Mouse (Mus musculus) bone marrow macrophage, adult 2 months (primary cell): ENCODE data around the gene Ahrr. TPM values are rescaled to one million over a fixed set of nuclear protein-coding genes. Genes with fewer than 3 reads are reported as not detected.

ENCODE experiments used
- H3K27ac ChIP-seq: 2 replicates; pipeline ENCODE4 v1.5.1; 2012; ENCODE audit warnings: low read depth, low read length; ENCODE audit not compliant: insufficient read depth
- H3K4me1 ChIP-seq: 2 replicates; pipeline ENCODE4 v1.6.1; 2012; ENCODE audit warnings: low read length; ENCODE audit not compliant: control insufficient read depth, insufficient read depth
- H3K4me3 ChIP-seq: 2 replicates; pipeline ENCODE4 v1.5.1; 2012; ENCODE audit warnings: mild to moderate bottlenecking, low read length, moderate library complexity; ENCODE audit not compliant: insufficient read depth
- CTCF ChIP-seq: IDR thresholded peaks from 2 replicates; pipeline ENCODE4 v1.5.1; 2012; ENCODE audit warnings: low read depth, mild to moderate bottlenecking, low read length, moderate library complexity
- POLR2A ChIP-seq: IDR thresholded peaks from 2 replicates; pipeline ENCODE4 v1.6.1; 2012; ENCODE audit warnings: mild to moderate bottlenecking, low read depth, low read length, borderline replicate concordance
- polyA plus RNA-seq: library from polyadenylated mRNA; stranded (reverse); fragments of >200 nt; gene quantifications from 2 replicates; pipeline ENCODE4 v1.2.4, GENCODE M21; 2012; ENCODE audit not compliant: missing spikeins, insufficient read depth, insufficient read length

The Ahrr gene
- polyA plus RNA-seq, result 44.4 and 47.8 TPM in 2 replicates

DNA sequence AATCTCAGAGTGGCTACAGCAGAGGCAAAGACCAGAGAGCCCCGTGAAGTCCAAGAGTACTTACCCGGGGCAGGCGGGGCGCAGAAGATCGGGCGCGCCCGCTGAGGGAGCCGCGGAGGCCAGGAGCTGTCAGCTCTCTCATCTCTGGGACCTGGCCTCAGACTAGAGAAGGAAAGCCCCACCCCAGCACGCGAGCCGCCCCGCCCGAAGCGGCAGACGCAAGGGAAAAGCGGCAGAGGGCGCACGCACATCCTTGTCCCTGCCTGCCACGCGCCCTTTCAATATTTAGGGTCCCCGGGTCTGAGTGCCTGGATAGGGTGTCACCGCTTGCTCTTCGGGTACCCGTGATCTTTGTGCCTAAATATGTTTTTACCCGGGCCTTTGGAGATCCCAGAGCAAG is at the start of gene Ahrr:
Gene Ahrr, minus strand, starts transcription at position 165 of the 400 bp plus-strand sequence.
- Histone ChIP-seq H3K27ac (no peak within 1 kb of the TSS), H3K4me3 (0 out of 2 replicates have a peak within 1 kb of the TSS, but pooled peaks have one; percentile 4), H3K4me1 (peaks cover 4% of the 10 kb centered on the region)
- TF ChIP-seq POLR2A, result no peak
- no peak for TF ChIP-seq CTCF

- Histone ChIP-seq H3K4me1 (no peaks in the 10 kb centered on the region), H3K4me3 (no peak overlapping the region), H3K27ac (no peak overlapping the region)
- TF ChIP-seq CTCF, result no peak
These were observed 48.9 kb upstream of the Ahrr start for GRCm38 (mm10) chr13:74341036-74341435.

DNA sequence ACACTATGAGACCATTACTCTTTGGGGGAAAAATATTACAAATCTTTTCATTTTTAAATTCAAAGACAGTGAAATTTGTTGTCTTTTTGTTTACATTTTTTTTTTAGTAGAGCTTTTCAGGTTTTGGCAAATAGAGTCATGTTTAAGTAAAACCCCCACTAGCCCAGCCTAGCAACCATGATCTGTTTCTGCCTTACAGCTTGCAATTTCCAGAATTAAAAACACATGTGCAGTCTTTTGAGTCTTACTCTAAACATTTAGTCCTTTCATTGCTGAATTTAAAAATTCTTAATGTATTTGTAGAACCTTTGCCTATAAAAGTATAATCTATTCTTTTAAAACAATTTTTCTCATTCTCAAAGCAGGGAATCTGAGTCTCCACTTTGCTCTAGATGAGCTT is 37.2 kb upstream of the Ahrr start:
- Histone ChIP-seq H3K27ac (no peak overlapping the region), H3K4me1 (no peaks in the 10 kb centered on the region), H3K4me3 (no peak overlapping the region)
- no peak for TF ChIP-seq POLR2A
- no peak for TF ChIP-seq CTCF

DNA sequence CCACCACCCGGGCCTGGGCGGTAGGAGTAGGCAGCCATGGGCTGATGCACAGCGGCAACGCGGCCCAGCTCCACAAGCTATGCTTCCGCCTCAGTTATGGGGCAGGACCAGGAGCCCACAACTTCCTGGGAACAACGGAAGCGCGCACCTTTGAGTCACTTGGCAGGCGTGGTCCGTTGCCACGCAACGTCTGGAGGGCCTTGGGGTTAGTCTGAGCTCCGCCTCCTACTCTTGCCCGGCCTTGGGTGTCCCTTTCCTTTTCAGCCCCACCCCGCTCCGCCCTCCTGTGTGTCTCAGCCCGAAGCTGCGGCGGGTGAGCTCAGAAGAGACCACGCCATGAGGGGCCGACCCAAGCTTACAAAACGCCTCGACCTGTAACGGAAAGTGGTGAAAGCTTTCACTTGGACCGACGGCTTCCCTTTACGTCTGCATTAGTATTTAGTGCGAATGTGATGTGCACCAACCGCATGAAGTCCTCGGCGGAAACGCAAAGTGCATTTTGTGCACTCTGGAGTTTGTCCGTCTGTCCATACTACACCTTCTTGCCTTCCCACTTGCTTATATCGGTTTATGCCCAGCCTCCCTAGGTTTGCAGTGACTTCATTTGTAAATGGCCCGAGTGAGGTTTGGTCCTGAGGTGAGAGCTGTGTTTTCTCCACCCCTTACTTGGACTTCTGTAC is 25.2 kb upstream of the Ahrr start, which contains the start of gene Pdcd6:
Gene Pdcd6, minus strand, starts transcription at position 411 of the 680 bp plus-strand sequence.
- peaks cover 3% of the 10 kb centered on the region for H3K4me1 ChIP-seq
- no peak for TF ChIP-seq POLR2A
- TF ChIP-seq CTCF, result no peak
- H3K27ac ChIP-seq, result peak within 1 kb of the TSS; percentile 3

DNA sequence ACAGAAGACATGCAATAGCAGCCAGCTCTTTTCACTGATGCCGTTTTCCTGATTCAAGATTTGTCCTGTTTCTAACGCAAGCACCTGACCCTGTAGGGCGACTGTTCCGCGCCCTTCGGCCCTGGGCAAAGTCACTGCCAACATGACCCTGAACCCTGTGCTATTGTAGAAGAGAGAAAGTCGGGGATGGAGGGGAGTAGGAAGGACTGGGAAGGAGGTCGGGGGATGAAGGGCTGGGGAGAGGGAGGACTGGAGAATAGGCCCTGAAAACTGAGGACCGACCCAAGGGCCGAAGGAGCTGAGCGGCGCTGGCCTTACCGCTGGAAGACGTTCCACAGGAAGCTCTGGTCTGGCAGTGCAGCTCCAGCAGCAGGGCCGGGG is 24.6 kb upstream of the Ahrr start:
- Histone ChIP-seq H3K4me1 (peaks cover 3% of the 10 kb centered on the region), H3K27ac (peak overlapping the region; percentile 3; the same call in 1 of the 2 replicates), H3K4me3 (peak overlapping the region; percentile 70)
- TF ChIP-seq POLR2A (no peak), CTCF (no peak)

More for the DNA sequence above, 25.2 kb upstream of the Ahrr start, which contains the start of gene Pdcd6:
- peak within 1 kb of the TSS; percentile 70 for H3K4me3 ChIP-seq

DNA sequence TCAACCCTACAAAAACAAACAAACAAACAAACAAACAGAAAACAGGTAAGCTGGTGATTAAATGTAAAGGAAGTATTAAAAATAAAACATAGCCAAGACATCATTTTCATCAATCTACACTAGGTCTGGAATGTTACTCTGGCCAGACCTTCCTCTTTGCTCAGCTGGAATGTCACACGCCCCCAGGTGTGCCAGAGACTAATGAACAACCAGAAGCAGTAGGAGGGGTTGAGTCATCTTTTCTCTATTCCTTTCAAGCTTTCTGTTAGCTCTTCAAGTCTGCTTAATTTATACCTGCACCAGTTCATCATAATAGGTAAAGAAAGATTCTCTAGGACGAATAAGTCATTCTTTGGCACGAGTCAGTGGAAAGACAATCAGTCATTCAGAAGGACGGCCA is 24.3 kb upstream of the Ahrr start:
- Histone ChIP-seq H3K4me1 (peaks cover 3% of the 10 kb centered on the region), H3K27ac (no peak overlapping the region), H3K4me3 (peak overlapping the region; percentile 70)
- TF ChIP-seq CTCF (no peak), POLR2A (no peak)

GRCm38 (mm10) chr13:74314616-74315015 is 22.5 kb upstream of the Ahrr start:
- peaks cover 3% of the 10 kb centered on the region for H3K4me1 ChIP-seq
- TF ChIP-seq CTCF (no peak), POLR2A (no peak)
- no peak overlapping the region for H3K4me3 ChIP-seq
- H3K27ac ChIP-seq, result no peak overlapping the region

GRCm38 (mm10) chr13:74305780-74306179 is 13.6 kb upstream of the Ahrr start:
- TF ChIP-seq CTCF (no peak), POLR2A (no peak)
- Histone ChIP-seq H3K27ac (no peak overlapping the region), H3K4me3 (no peak overlapping the region), H3K4me1 (no peaks in the 10 kb centered on the region)

GRCm38 (mm10) chr13:74305380-74305779 is 13.2 kb upstream of the Ahrr start:
- TF ChIP-seq CTCF (no peak), POLR2A (no peak)
- Histone ChIP-seq H3K4me3 (no peak overlapping the region), H3K27ac (no peak overlapping the region), H3K4me1 (no peaks in the 10 kb centered on the region)
